Mouse (Mus musculus): ENCODE measurements around the gene 4933427I04Rik. TPM values are rescaled to one million over a fixed set of nuclear protein-coding genes. Genes with fewer than 3 reads are reported as not detected.

Gene 4933427I04Rik
- polyA plus RNA-seq (2015; fragmentation: Nextera tagmentation; extraction: Ambion mirVana): 0.20 TPM in 1 of 2 replicates, not detected in the other

DNA sequence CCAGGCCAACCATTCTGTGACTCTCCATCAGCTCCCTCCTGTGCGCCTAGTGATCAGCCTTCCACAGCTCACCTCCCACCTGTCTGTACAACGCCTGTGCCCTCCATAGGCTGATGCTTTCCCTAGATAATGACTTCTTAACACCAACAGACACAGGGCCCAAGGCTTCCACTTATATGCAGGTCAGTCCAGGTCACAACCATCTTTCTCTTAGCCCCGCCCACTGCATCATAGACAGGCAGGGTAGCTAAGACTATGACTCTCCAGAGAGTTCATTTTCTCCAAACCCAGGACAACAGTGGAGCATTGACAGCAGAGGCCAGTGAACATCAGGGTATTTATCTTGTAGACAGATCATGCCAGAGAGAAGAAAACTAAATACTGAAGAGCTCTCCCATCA lies at the start of gene 4933427I04Rik:
TSS of gene 4933427I04Rik (plus strand) at position 301 of the 400 bp plus-strand sequence.
- 84% methylated on average over 3 of the region's 3 CpGs for WGBS

DNA sequence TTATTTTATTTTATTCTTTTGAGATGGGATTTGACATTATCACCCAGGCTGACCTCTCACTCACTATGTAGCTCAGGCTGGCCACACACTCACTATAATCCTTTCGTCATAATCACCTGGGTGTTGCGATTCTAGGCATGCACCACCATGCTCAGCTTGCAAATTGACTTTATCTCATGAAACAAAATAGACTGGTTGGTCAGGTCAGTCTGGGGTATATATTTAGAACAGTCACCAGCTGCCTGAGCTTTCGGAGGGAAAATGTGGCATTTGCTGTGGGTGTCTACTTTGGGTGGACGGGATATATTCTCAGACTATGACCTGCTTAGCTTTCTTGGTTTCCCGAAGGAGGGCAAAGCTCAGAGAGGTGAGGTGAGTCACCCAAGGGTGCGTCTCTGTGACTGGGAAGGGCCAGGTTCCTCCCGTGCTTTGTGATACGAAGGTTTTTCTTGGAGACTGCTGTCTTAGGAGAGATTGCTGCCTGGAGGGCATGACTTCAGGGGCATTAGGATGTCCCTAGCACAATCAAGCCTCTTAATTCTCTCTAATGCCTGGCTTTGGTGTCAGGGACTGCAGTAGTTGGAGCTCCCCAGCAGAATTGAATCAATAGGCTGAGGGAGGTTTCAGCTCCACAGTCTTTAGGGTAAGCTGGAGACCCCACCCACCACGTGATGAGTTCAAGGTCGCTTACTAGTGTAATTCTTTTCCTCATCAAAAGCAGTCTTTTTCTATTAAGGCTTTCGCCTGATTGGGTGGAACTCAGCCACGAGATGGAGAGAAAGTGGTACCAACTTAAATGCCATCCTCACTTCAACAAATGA lies 48.8 kb upstream of the 4933427I04Rik start:
- no peak overlapping the region for H3K4me3 ChIP-seq
- H3K4me1 ChIP-seq (replicated peaks): 0 out of 2 replicates have a peak, but pooled peaks cover 7% of the 10 kb centered on the region
- no peaks in the 10 kb centered on the region for H3K27me3 ChIP-seq
- ATAC-seq (ENCODE audit: low read depth): no peak
- 0 out of 2 replicates have a peak, but pooled peaks cover 3% of the 10 kb centered on the region for H3K9me3 ChIP-seq
- H3K9ac ChIP-seq: no peak overlapping the region
- no peaks in the 10 kb centered on the region for H3K36me3 ChIP-seq
- no peak overlapping the region for H3K27ac ChIP-seq (replicated peaks)
- no peak overlapping the region for H3K4me2 ChIP-seq
- 88% methylated on average over 12 of the region's 12 CpGs for WGBS

More for the DNA sequence above, at the start of gene 4933427I04Rik:
- no peak within 1 kb of the TSS for H3K9ac ChIP-seq
- H3K4me2 ChIP-seq: no peak within 1 kb of the TSS
- no peaks in the 10 kb centered on the region for H3K9me3 ChIP-seq
- no peak within 1 kb of the TSS for H3K27ac ChIP-seq (replicated peaks)
- no peaks in the 10 kb centered on the region for H3K27me3 ChIP-seq
- ATAC-seq (ENCODE audit: low read depth): no peak
- H3K36me3 ChIP-seq: no peaks in the 10 kb centered on the region
- H3K4me3 ChIP-seq: no peak within 1 kb of the TSS
- no peaks in the 10 kb centered on the region for H3K4me1 ChIP-seq (replicated peaks)

DNA sequence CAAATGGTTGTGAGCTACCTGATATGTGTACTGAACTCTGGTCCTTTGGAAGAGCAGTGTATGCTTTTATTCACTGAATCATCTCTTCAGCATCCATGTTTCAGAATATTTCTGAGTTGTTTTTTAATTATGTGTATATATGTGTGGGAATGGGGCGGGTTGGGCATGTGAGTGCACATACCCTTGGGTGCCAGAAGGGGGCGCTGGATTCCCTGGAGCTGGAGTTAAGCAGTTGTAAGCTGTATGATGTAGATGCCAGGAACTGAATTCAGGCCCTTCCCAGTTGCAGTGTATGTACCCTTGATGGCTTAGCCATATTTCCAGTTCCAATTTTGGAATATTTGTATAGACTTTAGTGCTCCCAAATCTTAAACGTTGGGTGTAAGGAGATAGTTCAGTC lies 47.0 kb upstream of the 4933427I04Rik start:
- no peak for ATAC-seq (ENCODE audit: low read depth)
- Histone ChIP-seq H3K9ac (no peak overlapping the region), H3K4me3 (no peak overlapping the region), H3K27ac (replicated peaks) (no peak overlapping the region), H3K4me1 (replicated peaks) (0 out of 2 replicates have a peak, but pooled peaks cover 7% of the 10 kb centered on the region), H3K36me3 (no peaks in the 10 kb centered on the region), H3K9me3 (0 out of 2 replicates have a peak, but pooled peaks cover 3% of the 10 kb centered on the region), H3K4me2 (no peak overlapping the region), H3K27me3 (no peaks in the 10 kb centered on the region)
- 83% methylated on average over 3 of the region's 3 CpGs for WGBS

DNA sequence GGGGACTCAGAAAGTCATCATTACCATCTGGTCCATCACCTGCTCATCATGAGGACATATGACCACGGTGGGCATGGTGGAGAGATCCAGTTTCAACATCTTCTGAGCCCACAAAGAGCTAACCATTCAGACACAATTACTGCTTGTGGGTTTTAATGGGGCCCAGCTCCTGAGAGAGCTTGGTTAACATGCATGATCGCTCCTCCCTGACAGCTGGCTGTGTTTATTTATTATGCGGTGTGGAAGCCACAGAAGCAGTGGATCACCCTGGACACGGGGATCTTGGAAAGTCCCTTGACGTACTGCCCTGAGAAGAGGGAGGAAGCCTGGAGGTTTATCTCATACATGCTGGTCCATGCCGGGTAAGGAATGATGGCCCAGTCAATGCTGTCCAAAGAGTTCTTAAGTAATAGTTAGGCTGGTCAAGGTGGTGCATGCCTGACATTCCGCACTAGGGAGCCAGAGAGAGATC lies 45.4 kb upstream of the 4933427I04Rik start:
- 0 out of 2 replicates have a peak, but pooled peaks cover 3% of the 10 kb centered on the region for H3K9me3 ChIP-seq
- no peaks in the 10 kb centered on the region for H3K27me3 ChIP-seq
- 44% methylated on average over 7 of the region's 7 CpGs for WGBS
- no peak for ATAC-seq (ENCODE audit: low read depth)
- no peak overlapping the region for H3K27ac ChIP-seq (replicated peaks)
- no peak overlapping the region for H3K9ac ChIP-seq
- no peaks in the 10 kb centered on the region for H3K36me3 ChIP-seq
- H3K4me1 ChIP-seq (replicated peaks): peaks cover 7% of the 10 kb centered on the region; the same call in 1 of the 2 replicates
- H3K4me3 ChIP-seq: no peak overlapping the region
- no peak overlapping the region for H3K4me2 ChIP-seq

DNA sequence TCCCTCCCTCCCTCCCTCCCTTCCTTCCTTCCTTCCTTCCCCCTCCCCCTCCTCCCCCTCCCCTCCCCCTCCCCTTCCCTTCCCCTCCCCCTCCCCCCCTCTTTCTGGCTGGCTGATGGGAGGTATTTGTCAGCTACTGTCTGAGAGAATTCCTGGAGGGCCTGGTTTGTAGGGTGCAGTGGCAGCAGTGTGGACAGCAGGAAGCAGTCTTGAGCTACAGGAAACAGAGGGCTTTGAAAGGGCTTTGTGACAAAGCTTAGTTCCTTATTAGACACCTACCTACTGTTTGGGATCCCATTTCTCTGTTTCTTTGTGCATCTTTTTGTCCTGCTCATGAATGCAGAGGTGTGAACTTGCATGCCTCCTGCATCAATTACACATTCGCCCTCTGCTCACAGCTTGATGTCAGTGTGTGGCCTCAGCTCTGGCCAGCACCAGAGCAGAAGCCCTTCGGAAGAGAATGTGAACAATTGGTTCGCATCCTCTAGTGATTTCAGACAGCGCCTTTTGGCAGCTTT lies 40.3 kb upstream of the 4933427I04Rik start:
- Histone ChIP-seq H3K36me3 (no peaks in the 10 kb centered on the region), H3K27ac (replicated peaks) (no peak overlapping the region), H3K9me3 (no peaks in the 10 kb centered on the region), H3K27me3 (no peaks in the 10 kb centered on the region), H3K4me2 (no peak overlapping the region), H3K4me1 (replicated peaks) (peaks cover 7% of the 10 kb centered on the region; the same call in 1 of the 2 replicates), H3K9ac (0 out of 2 replicates have a peak overlapping the region, but pooled peaks have one; percentile 17), H3K4me3 (no peak overlapping the region)
- ATAC-seq (ENCODE audit: low read depth): no peak
- 45% methylated on average over 4 of the region's 4 CpGs for whole genome bisulfite sequencing

GRCm38 (mm10) chr4:123842126-123842525 lies 17.4 kb upstream of the 4933427I04Rik start:
- no peaks in the 10 kb centered on the region for H3K36me3 ChIP-seq
- no peaks in the 10 kb centered on the region for H3K4me1 ChIP-seq (replicated peaks)
- ATAC-seq (ENCODE audit: low read depth): no peak
- H3K9ac ChIP-seq: no peak overlapping the region
- H3K9me3 ChIP-seq: no peaks in the 10 kb centered on the region
- WGBS: 90% methylated on average over 8 of the region's 8 CpGs
- H3K4me2 ChIP-seq: no peak overlapping the region
- no peaks in the 10 kb centered on the region for H3K27me3 ChIP-seq
- no peak overlapping the region for H3K27ac ChIP-seq (replicated peaks)
- H3K4me3 ChIP-seq: no peak overlapping the region

DNA sequence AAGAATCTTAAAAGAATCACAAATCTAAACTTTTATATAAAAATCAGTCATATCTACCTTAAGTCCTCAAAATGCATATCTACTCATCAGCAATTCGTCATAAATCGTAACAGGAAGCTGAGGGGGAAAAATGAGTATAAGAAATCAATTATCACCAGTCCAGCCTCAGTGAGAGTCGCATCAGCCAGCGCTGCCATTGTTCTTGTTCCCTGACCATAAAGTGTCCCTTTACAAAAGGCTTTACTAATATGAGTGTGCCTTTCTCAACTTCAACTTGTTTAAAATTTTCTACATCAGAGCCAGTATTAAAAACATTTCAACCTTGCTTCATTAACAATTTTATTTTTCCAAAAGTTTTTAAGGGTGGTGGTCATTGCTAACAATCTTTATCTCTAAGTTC lies 2.6 kb upstream of the 4933427I04Rik start:
- no peak for ATAC-seq (ENCODE audit: low read depth)
- no peak overlapping the region for H3K9ac ChIP-seq

DNA sequence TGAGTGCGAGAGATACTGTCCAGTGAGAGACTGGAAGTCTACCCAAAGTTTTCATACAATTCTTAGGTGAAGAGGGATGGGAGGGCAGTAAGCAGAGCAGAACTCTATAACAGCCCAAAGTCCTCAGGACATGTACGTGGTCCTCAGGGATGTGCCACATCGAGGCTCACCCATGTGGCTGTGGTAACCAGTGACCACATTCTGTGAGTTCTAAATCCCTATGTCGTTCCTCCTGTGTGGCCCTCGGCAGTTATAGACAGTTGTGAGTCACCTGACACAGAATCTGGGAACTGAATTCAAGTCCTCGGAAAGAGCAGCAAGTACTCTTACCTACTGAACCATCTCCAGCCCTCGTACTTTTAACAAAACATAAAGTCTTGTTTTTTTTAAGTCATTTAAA lies 1.4 kb upstream of the 4933427I04Rik start:
- no peak overlapping the region for H3K27ac ChIP-seq (replicated peaks)
- H3K4me1 ChIP-seq (replicated peaks): no peaks in the 10 kb centered on the region
- ATAC-seq (ENCODE audit: low read depth): no peak
- H3K9me3 ChIP-seq: no peaks in the 10 kb centered on the region
- H3K4me2 ChIP-seq: no peak overlapping the region
- H3K9ac ChIP-seq: no peak overlapping the region
- no peaks in the 10 kb centered on the region for H3K36me3 ChIP-seq
- 89% methylated on average over 7 of the region's 7 CpGs for WGBS
- H3K27me3 ChIP-seq: no peaks in the 10 kb centered on the region
- no peak overlapping the region for H3K4me3 ChIP-seq

More for the DNA sequence above, 2.6 kb upstream of the 4933427I04Rik start:
- Histone ChIP-seq H3K36me3 (no peaks in the 10 kb centered on the region), H3K4me2 (no peak overlapping the region), H3K9me3 (no peaks in the 10 kb centered on the region), H3K27ac (replicated peaks) (no peak overlapping the region), H3K4me3 (no peak overlapping the region), H3K4me1 (replicated peaks) (no peaks in the 10 kb centered on the region), H3K27me3 (no peaks in the 10 kb centered on the region)
- WGBS: 57% methylated on average over 4 of the region's 4 CpGs

- no peak overlapping the region for H3K4me2 ChIP-seq
- H3K36me3 ChIP-seq: no peaks in the 10 kb centered on the region
- no peak overlapping the region for H3K4me3 ChIP-seq
- H3K27me3 ChIP-seq: no peaks in the 10 kb centered on the region
- 61% methylated on average over 2 of the region's 2 CpGs for WGBS
- H3K27ac ChIP-seq (replicated peaks): no peak overlapping the region
- H3K9ac ChIP-seq: no peak overlapping the region
- H3K4me1 ChIP-seq (replicated peaks): no peaks in the 10 kb centered on the region
- H3K9me3 ChIP-seq: no peaks in the 10 kb centered on the region
- ATAC-seq (ENCODE audit: low read depth): no peak
These were observed 324 bp downstream of the 4933427I04Rik start for GRCm38 (mm10) chr4:123859803-123860202.

DNA sequence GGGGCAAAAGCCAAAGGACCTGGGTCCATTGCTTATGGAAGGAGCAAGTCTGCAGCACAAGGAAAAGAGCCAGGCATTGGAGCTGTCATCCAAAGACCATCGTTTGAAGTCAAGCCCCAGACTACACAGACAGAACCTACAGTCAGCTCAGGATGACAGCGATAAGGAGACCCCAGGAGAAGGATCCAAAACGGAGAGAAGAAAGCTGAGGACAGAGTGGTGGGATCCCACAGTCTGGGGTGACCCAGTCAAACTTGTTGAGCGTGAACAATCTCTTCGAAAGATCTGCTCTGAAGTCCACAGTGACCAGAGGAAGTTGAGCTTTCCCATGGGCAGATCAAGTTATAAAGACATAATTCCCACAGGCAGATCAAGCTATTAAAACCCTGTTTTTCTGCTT lies 1.1 kb downstream of the 4933427I04Rik start:
- Histone ChIP-seq H3K9ac (no peak overlapping the region), H3K4me1 (replicated peaks) (no peaks in the 10 kb centered on the region), H3K4me2 (no peak overlapping the region), H3K36me3 (no peaks in the 10 kb centered on the region), H3K4me3 (no peak overlapping the region), H3K27ac (replicated peaks) (no peak overlapping the region), H3K9me3 (no peaks in the 10 kb centered on the region), H3K27me3 (no peaks in the 10 kb centered on the region)
- no peak for ATAC-seq (ENCODE audit: low read depth)
- WGBS: 86% methylated on average over 5 of the region's 5 CpGs

DNA sequence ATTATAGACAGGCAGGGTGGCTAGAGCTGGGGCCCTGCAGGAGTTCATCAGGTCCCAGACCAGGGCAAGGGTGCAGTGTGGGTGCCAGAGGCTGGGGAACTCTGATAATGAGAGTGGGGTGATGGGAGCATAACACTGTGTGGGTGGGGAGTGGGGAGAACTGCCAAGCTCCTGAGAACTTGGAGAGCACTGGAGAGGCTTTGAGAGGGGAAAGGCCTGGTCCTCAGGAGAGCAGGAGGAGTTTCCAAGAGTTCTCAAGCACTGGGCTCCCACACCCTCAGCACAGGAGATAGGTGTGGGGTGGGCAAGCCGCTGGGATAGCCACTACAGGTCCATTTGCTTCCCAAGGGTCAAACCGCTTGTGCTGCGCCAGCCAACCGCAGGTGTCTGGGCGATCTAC lies 34.2 kb downstream of the 4933427I04Rik start:
- ATAC-seq (ENCODE audit: low read depth): no peak
- Histone ChIP-seq H3K9ac (no peak overlapping the region), H3K36me3 (no peaks in the 10 kb centered on the region), H3K4me2 (no peak overlapping the region), H3K9me3 (no peaks in the 10 kb centered on the region; the same call in 1 of the 2 replicates), H3K27me3 (no peaks in the 10 kb centered on the region), H3K27ac (replicated peaks) (no peak overlapping the region), H3K4me3 (no peak overlapping the region), H3K4me1 (replicated peaks) (no peaks in the 10 kb centered on the region)
- WGBS: 93% methylated on average over 5 of the region's 5 CpGs

DNA sequence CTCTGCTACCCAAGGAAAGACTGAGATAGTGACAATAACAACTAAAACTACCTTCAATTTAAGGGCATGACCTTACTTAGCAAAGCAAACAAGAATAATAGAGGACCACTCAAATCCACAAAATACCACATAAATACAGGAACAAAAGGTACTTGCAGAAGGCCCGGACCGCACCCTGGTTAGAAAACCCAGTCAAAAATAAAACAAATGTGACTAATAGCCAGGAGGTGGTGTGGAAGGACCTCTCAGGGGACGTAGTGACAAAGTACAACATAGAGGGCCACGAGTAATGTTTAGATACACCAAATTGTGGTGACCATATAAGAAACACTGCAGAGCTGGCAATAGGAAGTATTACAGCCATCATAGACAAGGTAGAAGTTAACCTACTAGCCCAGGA lies 34.8 kb downstream of the 4933427I04Rik start:
- WGBS: 88% methylated on average over 4 of the region's 4 CpGs
- no peaks in the 10 kb centered on the region for H3K27me3 ChIP-seq
- no peak overlapping the region for H3K27ac ChIP-seq (replicated peaks)
- ATAC-seq (ENCODE audit: low read depth): no peak
- no peaks in the 10 kb centered on the region for H3K36me3 ChIP-seq
- H3K9ac ChIP-seq: no peak overlapping the region
- H3K4me1 ChIP-seq (replicated peaks): no peaks in the 10 kb centered on the region
- no peak overlapping the region for H3K4me2 ChIP-seq
- H3K9me3 ChIP-seq: no peaks in the 10 kb centered on the region; the same call in 1 of the 2 replicates
- no peak overlapping the region for H3K4me3 ChIP-seq

Measured in neural tube, embryonic 13.5 days (tissue).